Comparison of ENCODE assay signal across 20 mouse cellular contexts in genomic region chr17:45928903-45929477, GRCm38 (mm10).
A peak's percentile ranks its signal among the peaks of the same experiment; 100 is the strongest.
DNase-seq lines count a peak whose midpoint lies in the region; ATAC-seq and TF ChIP-seq lines count a peak whose summit lies in the region.
"Had no signal": no experiment of that assay in that cellular context is flagged by ENCODE, and none has a peak within 500 bp of the region (broad histone marks: within the 10 kb centered on the region; RNA-seq: fewer than 3 reads in every experiment).

No protein-coding gene starts in this region.

- no peak overlapping the region for H3K4me3 ChIP-seq in heart, embryonic 10.5 days
- H3K4me3 ChIP-seq in midbrain, embryonic 13.5 days (replicated peaks), result no peak overlapping the region
- no peak overlapping the region for H3K4me3 ChIP-seq in midbrain, postnatal 0 days (ENCODE audit: low read depth, low read length)
- H3K4me3 ChIP-seq in limb, embryonic 10.5 days, result no peak overlapping the region
- H3K4me3 ChIP-seq: hindbrain, embryonic 15.5 days had no signal

- no peak overlapping the region for H3K4me2 ChIP-seq in midbrain, embryonic 13.5 days (replicated peaks)
- no peak overlapping the region for H3K4me2 ChIP-seq in midbrain, postnatal 0 days (ENCODE audit: low read depth, low read length, poor library complexity, severe bottlenecking)
- H3K4me2 ChIP-seq: heart, embryonic 11.5 days; hindbrain, embryonic 15.5 days had no signal

- H3K9me3 ChIP-seq in heart, embryonic 10.5 days, result no peaks in the 10 kb centered on the region
- no peaks in the 10 kb centered on the region for H3K9me3 ChIP-seq in midbrain, embryonic 13.5 days
- H3K9me3 ChIP-seq in midbrain, postnatal 0 days (ENCODE audit: low read length), result no peaks in the 10 kb centered on the region
- no peaks in the 10 kb centered on the region for H3K9me3 ChIP-seq in limb, embryonic 10.5 days (replicated peaks)
- H3K9me3 ChIP-seq: hindbrain, embryonic 15.5 days had no signal

- DNase-seq in heart, embryonic 10.5 days (ENCODE audit: low spot score), result no peak
- DNase-seq in heart, postnatal 10 days, result no peak
- no peak for DNase-seq in midbrain, postnatal 0 days (ENCODE audit: low spot score)
- DNase-seq in limb, embryonic 10.5 days (ENCODE audit: low spot score), result peak; percentile 43
- DNase-seq in gastrocnemius, adult 18-20 months (ENCODE audit: low spot score), result no peak
- DNase-seq in kidney, postnatal 10 days, result no peak
- DNase-seq: cerebellum, adult 18-20 months; heart, postnatal 36 days; kidney, adult 11 months; layer of hippocampus, postnatal 36 days; retina, postnatal 1 day; right cerebral cortex, postnatal 4 days had no signal

- H3K9ac ChIP-seq in midbrain, embryonic 13.5 days (replicated peaks), result no peak overlapping the region
- no peak overlapping the region for H3K9ac ChIP-seq in midbrain, postnatal 0 days (replicated peaks; ENCODE audit: low read length, poor library complexity, severe bottlenecking)
- H3K9ac ChIP-seq: hindbrain, embryonic 15.5 days; liver, embryonic 14.5 days had no signal

- peaks cover 53% of the 10 kb centered on the region for H3K4me1 ChIP-seq in heart, embryonic 10.5 days
- H3K4me1 ChIP-seq in midbrain, embryonic 13.5 days (replicated peaks), result peaks cover 16% of the 10 kb centered on the region
- H3K4me1 ChIP-seq in midbrain, postnatal 0 days (ENCODE audit: insufficient read depth, low read length), result no peaks in the 10 kb centered on the region
- peaks cover 63% of the 10 kb centered on the region for H3K4me1 ChIP-seq in limb, embryonic 10.5 days
- H3K4me1 ChIP-seq: hindbrain, embryonic 15.5 days had no signal

- intact Hi-C loops in heart, postnatal 10 days (cut with DNase I), result no loop called here

- WGBS in heart, embryonic 10.5 days, result 68% methylated on average over 8 of the region's 8 CpGs
- 68% methylated on average over 8 of the region's 8 CpGs for whole genome bisulfite sequencing in midbrain, embryonic 13.5 days
- 63% methylated on average over 8 of the region's 8 CpGs for WGBS in midbrain, postnatal 0 days
- 59% methylated on average over 8 of the region's 8 CpGs for WGBS in limb, embryonic 10.5 days

- peaks cover 6% of the 10 kb centered on the region; the same call in 1 of the 2 replicates for H3K27me3 ChIP-seq in heart, embryonic 10.5 days (ENCODE audit: insufficient read depth, poor library complexity, severe bottlenecking)
- peaks cover 7% of the 10 kb centered on the region; the same call in 1 of the 2 replicates for H3K27me3 ChIP-seq in midbrain, embryonic 13.5 days
- H3K27me3 ChIP-seq in midbrain, postnatal 0 days (ENCODE audit: insufficient read depth, low read length), result no peaks in the 10 kb centered on the region
- H3K27me3 ChIP-seq in limb, embryonic 10.5 days (ENCODE audit: low read depth, poor library complexity, severe bottlenecking), result no peaks in the 10 kb centered on the region
- H3K27me3 ChIP-seq: hindbrain, embryonic 15.5 days had no signal

- TF ChIP-seq CTCF in midbrain, postnatal 0 days (IDR thresholded peaks at IDR 0.05), result no peak

- H3K27ac ChIP-seq in heart, embryonic 10.5 days, result peak overlapping the region; percentile 70; the same call in 1 of the 2 replicates
- no peak overlapping the region for H3K27ac ChIP-seq in midbrain, embryonic 13.5 days
- no peak overlapping the region for H3K27ac ChIP-seq in midbrain, postnatal 0 days (ENCODE audit: low read depth, low read length)
- H3K27ac ChIP-seq in limb, embryonic 10.5 days, result peak overlapping the region; percentile 87
- H3K27ac ChIP-seq: hindbrain, embryonic 15.5 days; liver, embryonic 14.5 days; stomach, postnatal 0 days had no signal

- ATAC-seq in midbrain, embryonic 13.5 days, result 0 out of 2 replicates have a peak, but pooled peaks have one; percentile 28
- no peak for ATAC-seq in midbrain, postnatal 0 days (ENCODE audit: low FRiP score)
- ATAC-seq in erythroid progenitor cell, adult 5-6 weeks (replicated peaks; ENCODE audit: low FRiP score, poor library complexity, severe bottlenecking), result no peak
- ATAC-seq: forebrain, embryonic 14.5 days; midbrain, embryonic 16.5 days had no signal

- no peaks in the 10 kb centered on the region for H3K36me3 ChIP-seq in heart, embryonic 10.5 days
- no peaks in the 10 kb centered on the region for H3K36me3 ChIP-seq in midbrain, embryonic 13.5 days
- H3K36me3 ChIP-seq in midbrain, postnatal 0 days (ENCODE audit: insufficient read depth, low read length), result no peaks in the 10 kb centered on the region
- no peaks in the 10 kb centered on the region for H3K36me3 ChIP-seq in limb, embryonic 10.5 days
- H3K36me3 ChIP-seq: hindbrain, embryonic 15.5 days had no signal

Comparison
In these comparisons a context has a peak if more than half of its experiments do, and no peak if none do; other contexts are left out.
1. H3K27ac ChIP-seq: peak in heart, embryonic 10.5 days (single experiment) and limb, embryonic 10.5 days (single experiment); none in midbrain, embryonic 13.5 days (single experiment) and midbrain, postnatal 0 days (single experiment).